Mouse (Mus musculus): Measurements from ENCODE around the gene Rybp. TPM values are rescaled to one million over a fixed set of nuclear protein-coding genes. Genes with fewer than 3 reads are reported as not detected.

Rybp gene
- polyA plus RNA-seq, 2 experiments, result 17.2 to 59.0 TPM

DNA sequence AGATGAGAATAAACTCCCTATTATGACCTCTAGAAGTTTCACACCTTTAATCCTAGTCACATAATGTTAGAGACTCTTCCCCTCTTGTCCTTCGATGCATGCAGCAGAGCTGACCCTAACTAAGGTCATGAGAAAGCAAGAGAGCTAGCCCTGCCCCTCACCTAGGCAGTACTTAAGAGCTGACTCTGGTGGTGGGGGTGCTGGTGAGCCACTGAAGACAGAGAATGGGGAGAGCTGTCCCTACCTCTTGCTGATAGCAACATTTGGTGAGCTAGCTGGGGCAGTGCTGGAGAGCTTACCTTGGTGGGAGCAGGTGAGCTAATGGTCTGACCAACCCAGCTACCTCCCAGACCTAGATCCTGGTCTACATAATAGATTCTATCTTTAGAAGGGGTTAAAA, 8.4 kb downstream of the Rybp start:
- no peaks in the 10 kb centered on the region for H3K9me3 ChIP-seq (ENCODE audit: control insufficient read depth, low read length)
- no peak for ATAC-seq (ENCODE audit: low FRiP score, low read depth)
- 81% methylated on average over 1 of the region's 1 CpGs for WGBS

DNA sequence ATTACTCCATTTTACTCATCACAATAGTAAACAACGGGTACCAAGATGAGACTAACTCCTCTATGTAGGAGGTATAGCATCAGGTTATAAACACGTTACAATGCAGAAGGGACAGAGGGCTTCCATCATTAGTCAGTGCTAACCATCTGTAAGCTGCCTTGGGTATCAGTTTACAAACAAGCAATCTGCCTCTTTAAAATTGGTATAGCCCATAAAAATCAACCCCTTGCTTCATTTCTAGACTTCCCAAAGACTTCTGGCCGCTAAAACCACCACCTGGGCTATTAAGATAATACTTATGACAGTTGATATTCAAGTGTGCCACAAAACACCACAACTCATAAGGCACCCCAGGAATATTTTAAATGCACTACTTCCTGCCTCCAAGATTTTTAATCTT, 10.9 kb downstream of the Rybp start:
- no peak for ATAC-seq (ENCODE audit: low FRiP score, low read depth)
- WGBS, result 43% methylated on average over 3 of the region's 3 CpGs
- H3K27me3 ChIP-seq (ENCODE audit: control insufficient read depth, insufficient read depth, low read length), result no peaks in the 10 kb centered on the region
- H3K4me3 ChIP-seq (replicated peaks; ENCODE audit: low read length), result no peak overlapping the region
- H3K27ac ChIP-seq (replicated peaks; ENCODE audit: low read depth, low read length), result no peak overlapping the region
- no peaks in the 10 kb centered on the region for H3K36me3 ChIP-seq (ENCODE audit: control insufficient read depth, insufficient read depth, low read length)
- H3K9ac ChIP-seq (ENCODE audit: low read depth, low read length, severe bottlenecking), result no peak overlapping the region
- H3K4me1 ChIP-seq (ENCODE audit: control insufficient read depth, insufficient read depth, low read length), result peaks cover 5% of the 10 kb centered on the region
- H3K4me2 ChIP-seq (replicated peaks; ENCODE audit: low read depth, low read length, severe bottlenecking), result no peak overlapping the region
- no peak for DNase-seq (ENCODE audit: low spot score)
- no peak for TF ChIP-seq POLR2A (IDR thresholded peaks at IDR 0.05; ENCODE audit: borderline replicate concordance, extremely low read depth, insufficient read depth, insufficient read length)
- H3K9me3 ChIP-seq (ENCODE audit: control insufficient read depth, low read length), result no peaks in the 10 kb centered on the region

More for the DNA sequence above, 8.4 kb downstream of the Rybp start:
- no peak overlapping the region for H3K27ac ChIP-seq (replicated peaks; ENCODE audit: low read depth, low read length)
- TF ChIP-seq POLR2A (IDR thresholded peaks at IDR 0.05; ENCODE audit: borderline replicate concordance, extremely low read depth, insufficient read depth, insufficient read length), result no peak
- no peaks in the 10 kb centered on the region for H3K36me3 ChIP-seq (ENCODE audit: control insufficient read depth, insufficient read depth, low read length)
- no peak overlapping the region for H3K4me3 ChIP-seq (replicated peaks; ENCODE audit: low read length)
- H3K27me3 ChIP-seq (ENCODE audit: control insufficient read depth, insufficient read depth, low read length), result no peaks in the 10 kb centered on the region
- H3K4me2 ChIP-seq (replicated peaks; ENCODE audit: low read depth, low read length, severe bottlenecking), result no peak overlapping the region
- no peak for DNase-seq (ENCODE audit: low spot score)
- no peak overlapping the region for H3K9ac ChIP-seq (ENCODE audit: low read depth, low read length, severe bottlenecking)
- H3K4me1 ChIP-seq (ENCODE audit: control insufficient read depth, insufficient read depth, low read length), result peaks cover 11% of the 10 kb centered on the region

DNA sequence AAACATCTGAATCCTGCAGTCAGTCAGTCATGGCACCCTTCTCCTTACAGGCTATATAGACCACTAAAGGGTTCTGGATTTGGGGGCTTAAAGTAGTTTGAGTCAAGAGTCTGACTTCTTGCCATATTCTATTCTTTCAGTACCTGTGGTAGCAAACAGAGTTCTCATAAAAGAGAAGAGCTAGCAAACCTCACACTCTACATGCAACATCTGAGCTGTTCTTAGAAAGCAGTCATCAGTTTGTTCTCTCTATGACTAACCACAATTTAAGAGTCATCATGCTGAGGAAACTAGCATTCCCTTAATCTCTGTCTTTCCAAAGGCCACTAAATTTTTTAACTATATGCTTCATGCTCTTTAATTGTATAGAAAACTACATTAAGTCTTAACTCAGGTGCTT, 11.6 kb downstream of the Rybp start:
- DNase-seq (ENCODE audit: low spot score), result no peak
- TF ChIP-seq POLR2A (IDR thresholded peaks at IDR 0.05; ENCODE audit: borderline replicate concordance, extremely low read depth, insufficient read depth, insufficient read length), result no peak
- H3K27me3 ChIP-seq (ENCODE audit: control insufficient read depth, insufficient read depth, low read length), result no peaks in the 10 kb centered on the region
- ATAC-seq (ENCODE audit: low FRiP score, low read depth), result no peak
- peaks cover 5% of the 10 kb centered on the region for H3K4me1 ChIP-seq (ENCODE audit: control insufficient read depth, insufficient read depth, low read length)
- H3K9me3 ChIP-seq (ENCODE audit: control insufficient read depth, low read length), result no peaks in the 10 kb centered on the region
- H3K4me3 ChIP-seq (replicated peaks; ENCODE audit: low read length), result no peak overlapping the region
- no peak overlapping the region for H3K4me2 ChIP-seq (replicated peaks; ENCODE audit: low read depth, low read length, severe bottlenecking)
- no peaks in the 10 kb centered on the region for H3K36me3 ChIP-seq (ENCODE audit: control insufficient read depth, insufficient read depth, low read length)
- no peak overlapping the region for H3K9ac ChIP-seq (ENCODE audit: low read depth, low read length, severe bottlenecking)
- no peak overlapping the region for H3K27ac ChIP-seq (replicated peaks; ENCODE audit: low read depth, low read length)

GRCm38 (mm10) chr6:100273556-100273955, 13.7 kb downstream of the Rybp start:
- Histone ChIP-seq H3K4me2 (replicated peaks; ENCODE audit: low read depth, low read length, severe bottlenecking) (no peak overlapping the region), H3K36me3 (ENCODE audit: control insufficient read depth, insufficient read depth, low read length) (no peaks in the 10 kb centered on the region), H3K27me3 (ENCODE audit: control insufficient read depth, insufficient read depth, low read length) (no peaks in the 10 kb centered on the region), H3K4me3 (replicated peaks; ENCODE audit: low read length) (no peak overlapping the region), H3K9me3 (ENCODE audit: control insufficient read depth, low read length) (no peaks in the 10 kb centered on the region), H3K27ac (replicated peaks; ENCODE audit: low read depth, low read length) (no peak overlapping the region), H3K4me1 (ENCODE audit: control insufficient read depth, insufficient read depth, low read length) (no peaks in the 10 kb centered on the region; the same call in 1 of the 2 replicates), H3K9ac (ENCODE audit: low read depth, low read length, severe bottlenecking) (no peak overlapping the region)
- WGBS, result 54% methylated on average over 1 of the region's 1 CpGs
- ATAC-seq (ENCODE audit: low FRiP score, low read depth) (no peak), DNase-seq (ENCODE audit: low spot score) (no peak)
- TF ChIP-seq POLR2A (IDR thresholded peaks at IDR 0.05; ENCODE audit: borderline replicate concordance, extremely low read depth, insufficient read depth, insufficient read length), result no peak

DNA sequence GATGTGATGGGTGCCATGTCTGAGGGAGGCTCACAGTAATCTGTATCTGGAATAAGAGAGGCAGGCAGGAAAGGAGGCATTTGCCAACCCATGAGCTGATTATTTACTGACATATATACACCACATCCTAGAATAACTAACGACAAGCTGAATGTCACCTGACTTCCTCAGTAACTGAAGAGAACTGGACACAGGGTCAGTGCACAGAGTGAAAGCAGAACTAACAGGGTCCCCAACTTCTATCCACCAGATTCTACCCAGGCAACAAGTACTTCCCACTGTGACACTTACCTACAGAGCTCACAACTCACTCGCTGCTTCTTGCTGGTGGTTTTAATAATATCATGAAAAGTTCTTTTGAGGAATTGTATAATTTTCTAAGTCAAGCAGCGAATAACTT, 15.3 kb downstream of the Rybp start:
- DNase-seq (ENCODE audit: low spot score) (no peak), ATAC-seq (ENCODE audit: low FRiP score, low read depth) (no peak)
- no peaks in the 10 kb centered on the region for H3K27me3 ChIP-seq (ENCODE audit: control insufficient read depth, insufficient read depth, low read length)
- H3K36me3 ChIP-seq (ENCODE audit: control insufficient read depth, insufficient read depth, low read length), result no peaks in the 10 kb centered on the region
- no peak overlapping the region for H3K9ac ChIP-seq (ENCODE audit: low read depth, low read length, severe bottlenecking)
- no peaks in the 10 kb centered on the region for H3K9me3 ChIP-seq (ENCODE audit: control insufficient read depth, low read length)
- TF ChIP-seq POLR2A (IDR thresholded peaks at IDR 0.05; ENCODE audit: borderline replicate concordance, extremely low read depth, insufficient read depth, insufficient read length), result no peak
- no peak overlapping the region for H3K4me2 ChIP-seq (replicated peaks; ENCODE audit: low read depth, low read length, severe bottlenecking)
- H3K27ac ChIP-seq (replicated peaks; ENCODE audit: low read depth, low read length), result no peak overlapping the region
- H3K4me3 ChIP-seq (replicated peaks; ENCODE audit: low read length), result no peak overlapping the region
- 71% methylated on average over 3 of the region's 3 CpGs for WGBS
- no peaks in the 10 kb centered on the region for H3K4me1 ChIP-seq (ENCODE audit: control insufficient read depth, insufficient read depth, low read length)

DNA sequence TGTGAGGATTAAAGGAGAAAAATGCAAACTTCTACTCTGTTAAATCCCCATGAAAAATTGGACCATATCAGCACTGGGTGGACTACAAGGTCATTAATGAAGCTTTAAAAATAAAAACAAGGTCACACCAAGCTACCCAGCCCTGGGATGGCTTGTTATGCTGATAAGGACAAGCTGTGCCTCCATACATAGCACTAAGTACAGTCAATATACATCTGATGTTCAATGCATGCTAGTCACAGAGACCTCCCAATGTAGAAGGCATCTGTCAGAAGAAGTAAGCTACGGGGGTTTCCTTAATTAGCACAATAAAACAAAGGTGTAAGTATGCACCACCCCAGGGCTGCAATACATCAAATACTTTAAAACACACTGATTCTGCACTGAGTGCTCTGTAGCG, 16.5 kb downstream of the Rybp start:
- DNase-seq (ENCODE audit: low spot score) (no peak), ATAC-seq (ENCODE audit: low FRiP score, low read depth) (no peak)
- Histone ChIP-seq H3K9ac (ENCODE audit: low read depth, low read length, severe bottlenecking) (no peak overlapping the region), H3K4me2 (replicated peaks; ENCODE audit: low read depth, low read length, severe bottlenecking) (no peak overlapping the region), H3K36me3 (ENCODE audit: control insufficient read depth, insufficient read depth, low read length) (no peaks in the 10 kb centered on the region), H3K9me3 (ENCODE audit: control insufficient read depth, low read length) (no peaks in the 10 kb centered on the region), H3K27ac (replicated peaks; ENCODE audit: low read depth, low read length) (no peak overlapping the region), H3K4me3 (replicated peaks; ENCODE audit: low read length) (no peak overlapping the region), H3K4me1 (ENCODE audit: control insufficient read depth, insufficient read depth, low read length) (no peaks in the 10 kb centered on the region), H3K27me3 (ENCODE audit: control insufficient read depth, insufficient read depth, low read length) (no peaks in the 10 kb centered on the region)
- WGBS, result 35% methylated on average over 2 of the region's 2 CpGs
- TF ChIP-seq POLR2A (IDR thresholded peaks at IDR 0.05; ENCODE audit: borderline replicate concordance, extremely low read depth, insufficient read depth, insufficient read length), result no peak

Data from limb, embryonic 14.5 days (tissue).